Mouse (Mus musculus) retina, postnatal 1 day (tissue): ENCODE results near the gene Rwdd2b.

Experiments
- DNase-seq: peaks from one replicate; pipeline ENCODE4 v3.0.0-alpha.2; 2012

Rwdd2b gene

GRCm38 (mm10) chr16:87405001-87405400 lies 35.4 kb downstream of the Rwdd2b start:
- peak; percentile 25 for DNase-seq

DNA sequence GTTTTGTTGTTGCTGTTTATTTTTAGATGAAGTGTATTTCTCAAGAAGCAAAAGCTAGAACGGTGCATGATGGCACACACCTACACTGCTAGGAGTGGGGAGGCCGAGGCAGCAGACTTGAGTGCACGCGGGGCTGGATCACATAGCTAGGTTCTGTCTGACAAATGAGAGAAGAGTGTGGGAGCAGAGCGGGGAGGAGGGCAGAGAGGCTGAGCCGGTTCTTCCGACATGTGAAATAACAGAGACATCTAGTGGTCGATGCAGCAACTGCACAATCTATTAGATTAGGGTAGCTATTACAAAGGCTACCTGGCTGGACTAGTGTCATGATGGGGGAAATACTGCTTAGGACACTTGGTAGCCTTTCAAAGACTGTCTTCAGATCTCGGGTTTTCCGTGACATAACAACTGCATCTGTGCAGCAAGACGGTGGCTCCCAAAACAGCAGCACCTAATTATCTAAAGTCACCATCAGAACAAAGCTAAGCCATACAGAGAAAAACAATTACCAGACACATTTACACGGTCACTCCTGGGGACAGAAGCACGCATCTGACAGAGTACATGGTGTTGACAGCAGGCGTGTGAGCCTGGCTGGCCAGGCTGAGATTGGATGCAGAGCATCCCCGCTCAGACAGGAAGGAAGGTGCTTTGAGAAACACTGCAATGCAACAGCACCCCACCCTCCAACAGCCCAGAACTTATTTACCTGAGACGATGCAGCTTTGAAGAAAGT lies 46.4 kb downstream of the Rwdd2b start:
- DNase-seq, result peak; percentile 76

DNA sequence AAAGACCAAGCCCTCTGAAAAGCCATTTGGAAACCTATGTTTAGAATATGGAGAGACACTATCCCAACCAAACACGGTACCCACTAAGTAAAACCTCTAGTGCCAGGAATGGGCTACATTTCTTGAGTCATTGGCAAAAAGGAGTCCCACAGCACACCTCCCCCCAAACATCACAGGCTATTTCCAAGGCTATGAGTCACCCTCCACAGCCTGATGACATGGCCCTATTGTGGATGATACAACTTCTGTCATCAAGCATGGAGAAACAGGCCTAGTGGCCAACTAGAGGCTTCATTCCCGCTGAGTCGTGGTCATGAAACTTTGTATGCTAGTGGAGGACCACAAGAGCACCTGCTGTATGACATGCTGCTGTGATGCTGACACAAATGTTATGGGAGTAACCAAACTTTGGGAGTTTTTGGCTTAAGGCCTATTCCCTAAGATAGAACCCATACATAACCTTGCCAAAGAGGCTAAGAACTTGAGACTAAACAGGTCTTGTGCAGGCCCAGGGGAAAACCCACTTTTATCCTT lies 52.9 kb downstream of the Rwdd2b start:
- DNase-seq, result no peak

- DNase-seq, result no peak
Measured at GRCm38 (mm10) chr16:87384366-87384765, 56.0 kb downstream of the Rwdd2b start.
